Mouse (Mus musculus) kidney, postnatal 10 days (tissue): ENCODE measurements around the gene Clec4a4.
"Not testable (repeated sequence)": the region's sequence is repeated elsewhere in the genome, so short reads cannot be mapped to it uniquely, and the experiment has no call there.

ENCODE experiments used
- DNase-seq: peaks from one replicate; pipeline ENCODE4 v3.0.0; 2021; ENCODE audit warnings: mixed read lengths

The Clec4a4 gene

DNA sequence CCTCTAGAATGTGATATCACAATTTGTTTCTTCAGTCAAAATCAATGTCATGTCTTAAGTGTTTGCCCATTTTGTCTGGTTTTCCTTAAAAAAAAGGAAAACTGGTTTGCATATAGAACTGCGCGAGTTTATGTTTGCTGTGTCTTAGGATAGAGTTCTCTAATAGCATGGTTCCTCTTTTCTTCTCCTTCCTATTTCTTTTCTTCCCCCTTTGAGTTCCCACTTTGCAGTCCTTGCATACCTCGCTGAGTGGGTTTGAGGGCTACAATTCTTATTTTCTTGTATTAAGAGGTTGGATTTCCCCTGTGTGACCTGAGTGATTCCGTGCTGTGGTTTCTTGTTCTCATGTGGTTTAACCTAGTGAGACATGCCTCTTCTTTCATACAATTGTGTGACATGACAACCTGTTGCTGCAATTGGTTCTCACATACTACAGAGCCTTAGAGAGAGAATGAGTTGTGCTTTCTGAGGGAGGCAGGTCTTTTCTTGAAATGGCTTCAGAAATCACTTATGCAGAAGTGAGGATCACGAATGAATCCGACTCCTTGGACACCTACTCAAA is at the start of gene Clec4a4:
Clec4a4 (plus strand) TSS at position 492 of the 562 bp plus-strand sequence.
- DNase-seq = no peak

DNA sequence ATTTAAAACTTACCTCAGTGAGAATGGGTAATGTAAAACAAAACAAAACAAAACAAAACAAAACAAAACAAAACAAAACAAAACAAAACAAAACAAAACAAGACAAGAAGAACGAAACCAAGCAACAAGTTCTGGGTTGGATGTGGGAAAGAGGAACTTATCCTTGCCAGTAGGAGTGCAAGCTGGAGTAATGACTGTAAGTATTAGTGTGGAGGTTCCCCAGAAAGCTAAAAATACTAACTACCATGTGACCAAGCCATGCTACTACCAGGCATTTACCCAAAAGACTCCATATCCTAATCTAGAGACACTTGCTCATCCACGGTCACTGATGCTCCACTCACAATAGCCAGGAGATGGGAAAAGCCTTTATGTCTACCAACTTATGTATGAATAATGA is 43.4 kb upstream of the Clec4a4 start:
- no peak for DNase-seq

DNA sequence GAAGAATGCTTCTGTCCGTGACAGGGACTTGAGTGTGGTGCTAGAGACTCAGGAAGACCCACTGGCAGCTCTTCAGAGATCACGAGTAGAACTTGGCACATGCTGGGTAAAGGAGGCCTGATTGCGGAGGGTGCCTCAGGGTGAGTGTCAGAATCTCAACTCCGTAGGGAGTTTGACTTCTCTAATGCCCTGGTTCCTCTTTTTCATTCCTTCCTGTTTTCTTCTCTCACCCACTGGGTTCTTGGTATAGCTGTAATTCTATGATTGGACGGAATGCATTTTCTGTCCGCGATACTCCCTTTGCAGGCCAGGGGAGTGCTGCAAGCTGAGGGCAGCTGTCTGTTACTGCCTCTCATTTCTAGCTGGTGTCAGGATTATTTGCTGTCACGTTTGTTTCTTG is 37.8 kb upstream of the Clec4a4 start, which contains the start of gene Clec4a3:
Clec4a3 (plus strand) TSS at position 115 of the 400 bp plus-strand sequence.
- DNase-seq = no peak

DNA sequence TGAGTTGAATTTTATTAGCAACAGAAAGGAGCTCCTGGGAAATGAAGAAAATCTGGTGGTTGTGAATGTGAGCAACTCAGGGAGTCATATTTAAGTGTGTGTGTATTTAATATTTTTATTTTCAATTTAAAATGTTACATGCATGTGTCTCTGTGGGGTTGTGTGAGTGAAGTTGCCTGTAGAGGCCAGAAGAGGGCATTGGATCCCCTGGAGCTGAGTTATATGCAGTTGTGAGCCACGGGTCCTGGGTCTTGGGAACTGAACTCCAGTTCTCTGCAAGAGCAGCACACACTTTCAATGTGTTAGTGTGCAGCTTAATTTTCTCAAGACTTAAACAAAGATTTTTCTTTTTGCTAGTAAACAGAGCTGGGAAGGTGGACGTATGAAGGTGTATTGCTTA is 25.6 kb upstream of the Clec4a4 start:
- no peak for DNase-seq

DNA sequence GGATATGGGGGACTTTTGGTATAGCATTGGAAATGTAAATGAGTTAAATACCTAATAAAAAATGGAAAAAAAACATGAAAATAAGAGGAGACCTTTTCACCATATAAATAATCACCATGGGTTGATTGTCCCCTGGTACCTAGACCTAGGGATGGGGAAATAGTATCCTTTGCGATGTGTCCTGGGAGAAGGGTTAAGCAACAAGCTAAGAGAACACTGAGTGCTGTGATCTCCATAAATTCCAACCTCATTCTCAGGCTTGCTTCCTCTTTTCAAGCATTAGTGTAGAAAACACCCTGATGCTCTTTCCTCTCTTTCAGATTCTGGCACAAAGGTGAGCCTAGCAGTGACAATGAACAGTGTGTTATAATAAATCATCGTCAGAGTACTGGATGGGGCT is 21.1 kb upstream of the Clec4a4 start:
- no peak for DNase-seq

DNA sequence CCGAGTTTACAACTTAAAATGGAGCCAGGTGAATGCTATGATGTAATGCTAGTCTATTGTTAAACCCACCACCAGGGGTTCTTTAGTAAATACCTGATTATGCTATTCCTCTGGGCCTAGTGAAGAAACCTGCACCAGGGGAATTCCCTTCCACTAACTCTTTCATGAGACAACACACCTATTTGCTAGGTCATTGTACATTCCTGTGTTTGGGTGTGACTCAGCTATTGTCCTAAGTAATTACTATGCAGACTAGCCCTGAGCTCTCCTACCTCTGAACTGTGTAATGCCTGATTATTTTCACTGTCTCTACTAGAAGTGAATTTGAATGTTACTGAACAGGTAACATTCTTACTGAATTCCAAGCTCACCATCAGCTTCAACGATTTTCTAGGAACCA is 14.5 kb downstream of the Clec4a4 start:
- DNase-seq = not testable (repeated sequence)

DNA sequence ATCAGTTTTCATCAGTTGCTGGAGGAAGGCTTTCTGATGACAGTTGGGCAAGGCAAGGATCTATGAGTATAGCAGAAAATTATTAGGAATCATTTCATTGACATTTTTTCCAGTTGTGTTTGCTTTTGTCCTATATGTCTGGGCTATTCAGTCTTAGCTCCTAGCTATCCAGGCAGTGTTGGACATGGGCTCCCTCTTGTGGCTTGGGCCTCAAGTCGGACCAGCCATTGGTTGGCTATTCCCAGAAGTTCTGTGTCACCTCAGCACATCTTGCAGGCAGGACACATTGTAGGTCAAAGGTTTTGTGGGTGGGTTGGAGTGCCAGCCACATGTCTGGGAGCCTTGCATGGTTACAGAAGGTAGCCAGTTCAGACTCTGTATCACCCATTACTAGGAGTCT is 15.4 kb downstream of the Clec4a4 start:
- peak; percentile 15 for DNase-seq

DNA sequence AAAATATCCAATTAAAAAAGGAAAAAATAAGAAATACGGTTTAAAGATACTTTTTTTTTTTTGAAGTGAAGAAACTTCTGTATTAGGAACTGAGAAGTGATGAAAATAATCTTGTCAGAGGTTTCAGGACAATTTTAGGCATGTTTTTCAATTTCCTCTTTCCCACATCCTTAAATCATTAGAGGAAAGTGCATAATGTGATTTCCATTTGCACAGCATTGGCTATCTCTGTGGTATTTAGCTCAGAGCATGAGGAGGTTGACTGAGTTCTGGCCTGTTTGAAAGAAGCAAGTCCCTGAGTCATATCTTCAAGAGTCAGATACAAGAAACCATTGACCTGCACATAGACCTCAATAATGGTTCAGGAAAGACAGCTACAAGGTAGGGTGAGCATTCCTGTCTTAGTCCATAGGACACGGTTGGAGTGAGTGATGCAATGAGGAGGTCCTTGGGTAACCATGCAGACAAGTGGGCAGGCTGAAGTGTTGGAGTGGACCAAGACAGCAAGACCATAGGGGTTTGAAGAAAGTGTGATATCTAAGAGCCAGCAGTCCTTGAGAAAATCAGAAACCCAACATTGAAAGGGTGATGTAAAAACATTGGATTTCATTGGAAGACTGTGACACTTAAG is 59.7 kb downstream of the Clec4a4 start, which contains the start of gene Clec4b1:
Clec4b1 (plus strand) TSS at position 221 of the 631 bp plus-strand sequence.
- DNase-seq = no peak
